Mouse (Mus musculus) bone marrow macrophage, adult 2 months (primary cell): ENCODE results near the gene 2410015M20Rik.
"Not testable (repeated sequence)": the region's sequence is repeated elsewhere in the genome, so short reads cannot be mapped to it uniquely, and the experiment has no call there.

Source experiments
- CTCF ChIP-seq: IDR thresholded peaks from 2 replicates; pipeline ENCODE4 v1.5.1; 2012; ENCODE audit warnings: low read depth, mild to moderate bottlenecking, low read length, moderate library complexity
- POLR2A ChIP-seq: IDR thresholded peaks from 2 replicates; pipeline ENCODE4 v1.6.1; 2012; ENCODE audit warnings: mild to moderate bottlenecking, low read depth, low read length, borderline replicate concordance

- TF ChIP-seq POLR2A, CTCF: not testable (repeated sequence)
Observed at GRCm38 (mm10) chr17:56629800-56630781, 20.5 kb upstream of the 2410015M20Rik start.
